Mouse (Mus musculus): ENCODE measurements around the gene Smarce1. TPM values are rescaled to one million over a fixed set of nuclear protein-coding genes. Genes with fewer than 3 reads are reported as not detected.

Gene Smarce1
- polyA plus RNA-seq, 1 experiment from 2014 or later = 203 TPM

GRCm38 (mm10) chr11:99169438-99169837 lies 61.4 kb downstream of the Smarce1 start:
- Histone ChIP-seq H3K36me3 (ENCODE audit: control insufficient read depth, insufficient read depth, low read length) (no peaks in the 10 kb centered on the region), H3K27ac (ENCODE audit: low read depth, low read length) (no peak overlapping the region), H3K4me3 (ENCODE audit: low read depth, low read length) (no peak overlapping the region), H3K27me3 (ENCODE audit: control insufficient read depth, insufficient read depth, low read length) (no peaks in the 10 kb centered on the region), H3K9ac (ENCODE audit: low read length) (no peak overlapping the region), H3K4me2 (ENCODE audit: low read depth, low read length, severe bottlenecking) (no peak overlapping the region), H3K4me1 (replicated peaks; ENCODE audit: control insufficient read depth, insufficient read depth, low read length) (no peaks in the 10 kb centered on the region), H3K9me3 (ENCODE audit: control insufficient read depth, low read length) (no peaks in the 10 kb centered on the region)
- 84% methylated on average over 2 of the region's 2 CpGs for WGBS
- no peak for ATAC-seq (replicated peaks; ENCODE audit: low FRiP score)
- DNase-seq (ENCODE audit: low spot score) = no peak

- Histone ChIP-seq H3K9me3 (ENCODE audit: control insufficient read depth, low read length) (no peaks in the 10 kb centered on the region), H3K27me3 (ENCODE audit: control insufficient read depth, insufficient read depth, low read length) (no peaks in the 10 kb centered on the region), H3K9ac (ENCODE audit: low read length) (no peak overlapping the region), H3K4me3 (ENCODE audit: low read depth, low read length) (no peak overlapping the region), H3K27ac (ENCODE audit: low read depth, low read length) (no peak overlapping the region), H3K36me3 (ENCODE audit: control insufficient read depth, insufficient read depth, low read length) (no peaks in the 10 kb centered on the region), H3K4me2 (ENCODE audit: low read depth, low read length, severe bottlenecking) (no peak overlapping the region), H3K4me1 (replicated peaks; ENCODE audit: control insufficient read depth, insufficient read depth, low read length) (no peaks in the 10 kb centered on the region)
- 78% methylated on average over 12 of the region's 12 CpGs for WGBS
- no peak for ATAC-seq (replicated peaks; ENCODE audit: low FRiP score)
- DNase-seq (ENCODE audit: low spot score) = no peak
These were observed 62.8 kb downstream of the Smarce1 start for GRCm38 (mm10) chr11:99168030-99168474.

GRCm38 (mm10) chr11:99167576-99167975 lies 63.2 kb downstream of the Smarce1 start:
- Histone ChIP-seq H3K9ac (ENCODE audit: low read length) (no peak overlapping the region), H3K4me1 (replicated peaks; ENCODE audit: control insufficient read depth, insufficient read depth, low read length) (no peaks in the 10 kb centered on the region), H3K9me3 (ENCODE audit: control insufficient read depth, low read length) (no peaks in the 10 kb centered on the region), H3K36me3 (ENCODE audit: control insufficient read depth, insufficient read depth, low read length) (no peaks in the 10 kb centered on the region), H3K27me3 (ENCODE audit: control insufficient read depth, insufficient read depth, low read length) (no peaks in the 10 kb centered on the region), H3K4me3 (ENCODE audit: low read depth, low read length) (no peak overlapping the region), H3K4me2 (ENCODE audit: low read depth, low read length, severe bottlenecking) (no peak overlapping the region), H3K27ac (ENCODE audit: low read depth, low read length) (no peak overlapping the region)
- ATAC-seq (replicated peaks; ENCODE audit: low FRiP score) (no peak), DNase-seq (ENCODE audit: low spot score) (no peak)
- 85% methylated on average over 7 of the region's 7 CpGs for WGBS

- Histone ChIP-seq H3K4me1 (replicated peaks; ENCODE audit: control insufficient read depth, insufficient read depth, low read length) (no peaks in the 10 kb centered on the region), H3K36me3 (ENCODE audit: control insufficient read depth, insufficient read depth, low read length) (no peaks in the 10 kb centered on the region), H3K27ac (ENCODE audit: low read depth, low read length) (no peak overlapping the region), H3K9me3 (ENCODE audit: control insufficient read depth, low read length) (no peaks in the 10 kb centered on the region), H3K4me3 (ENCODE audit: low read depth, low read length) (no peak overlapping the region), H3K4me2 (ENCODE audit: low read depth, low read length, severe bottlenecking) (no peak overlapping the region), H3K27me3 (ENCODE audit: control insufficient read depth, insufficient read depth, low read length) (no peaks in the 10 kb centered on the region), H3K9ac (ENCODE audit: low read length) (no peak overlapping the region)
- 91% methylated on average over 7 of the region's 7 CpGs for WGBS
- DNase-seq (ENCODE audit: low spot score) = no peak
- ATAC-seq (replicated peaks; ENCODE audit: low FRiP score) = no peak
These were observed 64.6 kb downstream of the Smarce1 start for GRCm38 (mm10) chr11:99166241-99166640.

GRCm38 (mm10) chr11:99165031-99165752 lies 65.6 kb downstream of the Smarce1 start:
- H3K27ac ChIP-seq (ENCODE audit: low read depth, low read length) = no peak overlapping the region
- no peaks in the 10 kb centered on the region for H3K9me3 ChIP-seq (ENCODE audit: control insufficient read depth, low read length)
- 80% methylated on average over 11 of the region's 11 CpGs for WGBS
- no peak for ATAC-seq (replicated peaks; ENCODE audit: low FRiP score)
- no peak for DNase-seq (ENCODE audit: low spot score)
- H3K36me3 ChIP-seq (ENCODE audit: control insufficient read depth, insufficient read depth, low read length) = no peaks in the 10 kb centered on the region
- H3K4me1 ChIP-seq (replicated peaks; ENCODE audit: control insufficient read depth, insufficient read depth, low read length) = no peaks in the 10 kb centered on the region
- H3K27me3 ChIP-seq (ENCODE audit: control insufficient read depth, insufficient read depth, low read length) = no peaks in the 10 kb centered on the region
- H3K9ac ChIP-seq (ENCODE audit: low read length) = no peak overlapping the region
- no peak overlapping the region for H3K4me2 ChIP-seq (ENCODE audit: low read depth, low read length, severe bottlenecking)
- no peak overlapping the region for H3K4me3 ChIP-seq (ENCODE audit: low read depth, low read length)

- no peaks in the 10 kb centered on the region for H3K4me1 ChIP-seq (replicated peaks; ENCODE audit: control insufficient read depth, insufficient read depth, low read length)
- no peak overlapping the region for H3K4me2 ChIP-seq (ENCODE audit: low read depth, low read length, severe bottlenecking)
- no peaks in the 10 kb centered on the region for H3K27me3 ChIP-seq (ENCODE audit: control insufficient read depth, insufficient read depth, low read length)
- ATAC-seq (replicated peaks; ENCODE audit: low FRiP score) = no peak
- no peak overlapping the region for H3K27ac ChIP-seq (ENCODE audit: low read depth, low read length)
- no peak overlapping the region for H3K4me3 ChIP-seq (ENCODE audit: low read depth, low read length)
- H3K36me3 ChIP-seq (ENCODE audit: control insufficient read depth, insufficient read depth, low read length) = no peaks in the 10 kb centered on the region
- WGBS = 77% methylated on average over 10 of the region's 10 CpGs
- no peak for DNase-seq (ENCODE audit: low spot score)
- no peaks in the 10 kb centered on the region for H3K9me3 ChIP-seq (ENCODE audit: control insufficient read depth, low read length)
- H3K9ac ChIP-seq (ENCODE audit: low read length) = no peak overlapping the region
These were observed 67.7 kb downstream of the Smarce1 start for GRCm38 (mm10) chr11:99162972-99163686.

GRCm38 (mm10) chr11:99161648-99162047 lies 69.2 kb downstream of the Smarce1 start:
- Histone ChIP-seq H3K4me3 (ENCODE audit: low read depth, low read length) (no peak overlapping the region), H3K4me2 (ENCODE audit: low read depth, low read length, severe bottlenecking) (no peak overlapping the region), H3K9ac (ENCODE audit: low read length) (no peak overlapping the region), H3K9me3 (ENCODE audit: control insufficient read depth, low read length) (no peaks in the 10 kb centered on the region), H3K4me1 (replicated peaks; ENCODE audit: control insufficient read depth, insufficient read depth, low read length) (no peaks in the 10 kb centered on the region), H3K27me3 (ENCODE audit: control insufficient read depth, insufficient read depth, low read length) (no peaks in the 10 kb centered on the region), H3K27ac (ENCODE audit: low read depth, low read length) (no peak overlapping the region), H3K36me3 (ENCODE audit: control insufficient read depth, insufficient read depth, low read length) (no peaks in the 10 kb centered on the region)
- ATAC-seq (replicated peaks; ENCODE audit: low FRiP score) = no peak
- DNase-seq (ENCODE audit: low spot score) = no peak
- 59% methylated on average over 5 of the region's 5 CpGs for WGBS

GRCm38 (mm10) chr11:99160228-99160627 lies 70.6 kb downstream of the Smarce1 start:
- Histone ChIP-seq H3K27me3 (ENCODE audit: control insufficient read depth, insufficient read depth, low read length) (no peaks in the 10 kb centered on the region), H3K27ac (ENCODE audit: low read depth, low read length) (no peak overlapping the region), H3K36me3 (ENCODE audit: control insufficient read depth, insufficient read depth, low read length) (no peaks in the 10 kb centered on the region), H3K4me1 (replicated peaks; ENCODE audit: control insufficient read depth, insufficient read depth, low read length) (no peaks in the 10 kb centered on the region), H3K9ac (ENCODE audit: low read length) (no peak overlapping the region), H3K4me2 (ENCODE audit: low read depth, low read length, severe bottlenecking) (no peak overlapping the region), H3K4me3 (ENCODE audit: low read depth, low read length) (no peak overlapping the region), H3K9me3 (ENCODE audit: control insufficient read depth, low read length) (no peaks in the 10 kb centered on the region)
- WGBS = 90% methylated on average over 6 of the region's 6 CpGs
- no peak for DNase-seq (ENCODE audit: low spot score)
- no peak for ATAC-seq (replicated peaks; ENCODE audit: low FRiP score)

Measured in forebrain, embryonic 11.5 days (tissue).